Mouse (Mus musculus): Measurements from ENCODE around the gene Vmn2r10. TPM values are rescaled to one million over a fixed set of nuclear protein-coding genes. Genes with fewer than 3 reads are reported as not detected.
"Not testable (repeated sequence)": the region's sequence is repeated elsewhere in the genome, so short reads cannot be mapped to it uniquely, and the experiment has no call there.

The Vmn2r10 gene
- polyA plus RNA-seq (2017; shearing (Covaris generic)) = not detected

GRCm38 (mm10) chr5:109006427-109006826, at the start of gene Vmn2r10:
Gene Vmn2r10 (minus strand): TSS chr5:109006527.
- ATAC-seq = not testable (repeated sequence)

GRCm38 (mm10) chr5:109055286-109055685, 49.0 kb upstream of the Vmn2r10 start:
- ATAC-seq = no peak

- no peak for ATAC-seq
These were observed 26.3 kb upstream of the Vmn2r10 start for GRCm38 (mm10) chr5:109032591-109032990.

- no peak for ATAC-seq
These were observed 17.4 kb downstream of the Vmn2r10 start for GRCm38 (mm10) chr5:108988924-108989323.

Other genes starting within 250 kb of the Vmn2r10 start
- not detected for gene Rnf212, start 231.5 kb downstream of the Vmn2r10 start, polyA plus RNA-seq (2017; shearing (Covaris generic))
- not detected for gene Tmed11, start 211.2 kb downstream of the Vmn2r10 start, polyA plus RNA-seq (2017; shearing (Covaris generic))
- not detected for gene Vmn2r8, start 197.7 kb downstream of the Vmn2r10 start, polyA plus RNA-seq (2017; shearing (Covaris generic))
- gene Vmn2r9, start 153.9 kb downstream of the Vmn2r10 start, polyA plus RNA-seq (2017; shearing (Covaris generic)) = under 1 TPM in 1 of 2 experiments, not detected in 1; 0.26 TPM
- gene Vmn2r11, start 53.0 kb upstream of the Vmn2r10 start, polyA plus RNA-seq (2017; shearing (Covaris generic)) = not detected
- not detected for gene Vmn2r12, start 91.4 kb upstream of the Vmn2r10 start, polyA plus RNA-seq (2017; shearing (Covaris generic))
- not detected for gene Vmn2r13, start 185.7 kb upstream of the Vmn2r10 start, polyA plus RNA-seq (2017; shearing (Covaris generic))
- gene Vmn2r14, start 218.2 kb upstream of the Vmn2r10 start, polyA plus RNA-seq (2017; shearing (Covaris generic)) = not detected